Mouse (Mus musculus) ES-Bruce4 (cell line): ENCODE data around the gene Mgst2.

ENCODE experiments used
- CTCF ChIP-seq: IDR thresholded peaks from one replicate; pipeline ENCODE4 v1.8.1; 2011; ENCODE audit warnings: low read depth, low read length
- EP300 ChIP-seq: IDR thresholded peaks from 2 replicates; pipeline ENCODE4 v1.6.1; 2011; ENCODE audit warnings: low read depth, low read length; ENCODE audit not compliant: insufficient read depth

DNA sequence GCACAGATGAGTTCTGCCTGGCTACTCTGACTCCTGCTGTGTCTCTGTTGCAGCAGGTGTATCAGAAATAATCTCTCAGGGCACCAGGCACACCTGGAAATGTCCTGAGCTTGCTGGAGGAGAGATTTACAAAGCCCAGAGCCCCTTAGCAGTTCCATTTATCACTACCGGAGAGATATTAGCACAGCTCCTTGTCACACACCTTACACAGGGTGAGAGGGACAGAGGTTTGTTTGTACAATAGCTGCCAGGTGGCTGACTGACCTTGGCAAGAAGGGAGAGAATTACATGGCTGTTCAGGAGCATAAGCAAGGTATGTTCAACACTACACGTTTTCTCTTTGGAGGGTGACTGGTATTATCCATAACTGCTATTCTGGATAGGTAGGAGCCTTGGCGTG is 35.6 kb downstream of the Mgst2 start:
- no peak for TF ChIP-seq EP300
- TF ChIP-seq CTCF, result no peak
